Mouse (Mus musculus): ENCODE measurements at regions not wholly inside any gene's neighbourhood (a gene's known extent, or its start where the extent isn't known, plus 50 kb on each side); places are given as distances from the start of the nearest gene placed in this dataset.

DNA sequence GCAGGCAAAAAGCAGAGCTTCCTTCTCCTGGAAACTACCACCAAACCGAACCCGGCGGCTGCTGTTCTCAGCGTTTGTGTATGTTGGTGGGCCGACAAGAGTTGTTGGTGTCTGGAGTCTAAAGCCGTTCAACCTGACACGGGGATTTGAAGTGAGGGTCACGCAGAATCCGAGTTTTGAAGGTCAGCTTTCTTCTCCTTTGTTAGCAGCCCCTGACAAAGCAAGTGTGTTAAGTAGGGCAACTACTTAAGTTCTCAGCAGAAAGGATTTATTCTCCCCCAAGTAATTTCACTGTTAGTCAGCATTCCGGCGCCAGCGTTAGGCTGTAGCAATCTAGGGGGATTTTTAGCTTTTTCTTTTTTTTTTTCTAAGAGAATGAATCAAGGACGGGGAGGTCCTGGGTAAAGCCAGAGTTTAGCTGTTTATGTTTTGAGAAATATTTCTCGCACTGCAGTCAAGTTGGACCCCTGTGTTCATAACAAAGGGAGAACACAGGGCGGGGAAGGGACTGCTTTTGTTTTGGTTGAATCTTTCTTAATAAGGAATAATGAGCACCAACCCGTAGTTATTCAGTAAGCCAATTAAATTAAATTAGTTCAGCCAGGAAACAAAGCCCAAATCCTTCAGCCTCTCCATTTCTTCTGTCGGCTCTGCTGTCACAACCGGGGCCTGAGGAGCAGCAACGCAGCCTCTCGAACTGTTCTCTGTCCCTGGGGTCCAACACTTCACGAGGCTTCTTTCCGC, 138.8 kb upstream of the Zfp64 start:
- TF ChIP-seq POLR2A (IDR thresholded peaks at IDR 0.05; ENCODE audit: insufficient read length, low read depth): no peak
- TF ChIP-seq SRF (IDR thresholded peaks at IDR 0.05; ENCODE audit: control insufficient read depth, insufficient read length, low read depth): no peak
- no peak for TF ChIP-seq USF1 (IDR thresholded peaks at IDR 0.05; ENCODE audit: low read depth)
- no peak for TF ChIP-seq POLR2AphosphoS2 (IDR thresholded peaks at IDR 0.05; ENCODE audit: insufficient read length, low read depth)
- no peak for TF ChIP-seq MAX (IDR thresholded peaks at IDR 0.05; ENCODE audit: low read depth)
- no peak for TF ChIP-seq MYOG (IDR thresholded peaks at IDR 0.05; ENCODE audit: control insufficient read depth in 1 of 3, insufficient read depth in 1 of 3, insufficient read length in 2 of 3, low read depth in 2 of 3)

Data from myocyte (in vitro differentiated cells).